Mouse (Mus musculus): ENCODE data around the gene Zfp941. TPM values are rescaled to one million over a fixed set of nuclear protein-coding genes. Genes with fewer than 3 reads are reported as not detected.

The Zfp941 gene
- polyA plus RNA-seq, 1 experiment: 0.19 TPM

DNA sequence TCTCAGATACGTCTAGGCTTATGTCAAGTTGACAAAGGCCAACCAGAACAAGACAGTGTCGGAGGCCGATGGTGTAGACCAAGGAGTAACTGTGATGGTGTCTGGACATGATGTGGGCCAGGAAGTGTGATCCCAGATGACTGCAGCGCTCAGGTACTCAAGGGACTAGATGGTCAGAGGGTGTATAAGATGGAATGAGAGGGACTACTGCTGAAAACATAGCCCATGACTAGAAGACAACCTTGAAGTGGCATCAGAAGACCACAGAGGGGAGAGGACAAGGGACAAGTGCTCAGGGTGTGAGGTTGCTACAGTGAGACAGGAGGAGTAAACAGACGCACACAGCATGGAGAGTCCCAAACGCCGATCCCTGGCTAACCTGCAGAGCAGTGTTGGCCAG, 21.8 kb upstream of the Zfp941 start:
- TF ChIP-seq CTCF (IDR thresholded peaks at IDR 0.05; ENCODE audit: low read depth, low read length) (no peak), POLR2A (IDR thresholded peaks at IDR 0.05; ENCODE audit: borderline replicate concordance, low read depth, low read length) (no peak)
- no peaks in the 10 kb centered on the region for H3K4me1 ChIP-seq (ENCODE audit: control insufficient read depth, insufficient read depth, low read length)
- no peak overlapping the region for H3K4me3 ChIP-seq (ENCODE audit: insufficient read depth, low read length)
- no peak overlapping the region for H3K27ac ChIP-seq (ENCODE audit: insufficient read depth, low read depth, low read length)

DNA sequence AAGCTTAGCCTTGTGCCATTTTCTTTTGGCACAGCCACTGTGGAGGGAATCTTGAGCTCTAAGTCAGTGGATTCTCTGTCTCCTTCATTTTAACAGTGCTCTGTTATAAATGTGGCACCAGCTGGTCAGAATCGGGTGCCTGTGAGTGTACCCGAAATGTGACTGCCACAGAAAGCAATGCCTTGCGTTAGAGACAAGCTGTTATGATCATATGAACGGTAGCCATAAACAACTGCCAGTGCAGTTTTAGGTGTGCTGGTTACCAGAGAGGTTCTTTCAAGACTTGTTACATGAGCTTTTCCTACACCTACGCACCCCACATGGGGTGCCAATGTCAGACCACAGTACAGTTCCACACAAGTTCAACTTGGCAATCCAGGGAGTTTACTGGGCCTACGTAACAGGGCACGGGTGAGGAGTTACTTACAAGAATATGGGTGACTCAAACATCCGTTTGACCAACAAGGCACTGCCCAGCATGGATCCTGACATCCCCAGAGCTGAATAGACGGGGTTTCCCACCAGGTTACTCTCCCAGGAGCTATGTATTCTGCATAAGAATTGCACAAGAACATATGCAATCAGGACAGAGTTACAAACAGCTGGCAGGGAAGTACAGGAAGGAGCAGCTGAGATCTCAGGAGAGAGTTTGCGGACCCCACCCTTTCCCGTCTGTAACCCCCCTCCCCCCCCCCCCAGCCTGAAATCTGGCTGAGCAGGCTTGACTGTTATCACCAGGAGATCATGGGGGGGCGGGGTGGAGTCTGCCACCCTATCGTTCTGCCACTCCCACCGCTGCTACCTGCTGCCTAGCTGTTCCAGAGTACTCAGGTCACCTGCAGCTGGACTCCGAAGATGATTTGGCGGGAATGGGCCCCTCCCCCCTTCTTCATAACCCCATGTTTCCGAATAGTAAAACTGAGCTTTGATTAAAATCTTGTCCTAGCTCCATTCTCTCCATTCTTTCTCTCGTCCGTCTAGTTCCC, 19.1 kb upstream of the Zfp941 start:
- Histone ChIP-seq H3K27ac (ENCODE audit: insufficient read depth, low read depth, low read length) (no peak overlapping the region), H3K4me3 (ENCODE audit: insufficient read depth, low read length) (no peak overlapping the region)
- no peak for TF ChIP-seq CTCF (IDR thresholded peaks at IDR 0.05; ENCODE audit: low read depth, low read length)
- no peak for TF ChIP-seq POLR2A (IDR thresholded peaks at IDR 0.05; ENCODE audit: borderline replicate concordance, low read depth, low read length)

DNA sequence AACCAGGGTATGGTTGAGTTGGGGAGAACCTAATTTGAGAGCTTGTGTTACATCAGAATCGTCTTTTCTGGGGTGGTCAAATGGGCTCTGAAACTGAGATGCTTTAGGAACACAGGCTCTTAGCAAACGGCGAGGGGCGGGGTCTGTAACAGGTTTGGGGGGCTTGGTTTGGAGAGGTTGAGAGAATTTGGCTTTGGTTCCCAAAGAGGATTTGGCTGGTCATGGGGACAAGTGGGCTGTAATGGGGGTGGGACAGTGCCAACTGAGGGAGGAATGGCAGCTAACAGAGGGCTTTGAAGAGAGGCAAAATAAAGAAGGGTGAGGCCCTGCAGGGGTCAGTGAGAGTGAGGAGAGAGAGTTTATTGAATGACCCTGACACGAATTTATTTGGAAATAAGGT, 17.6 kb upstream of the Zfp941 start:
- Histone ChIP-seq H3K4me1 (ENCODE audit: control insufficient read depth, insufficient read depth, low read length) (no peaks in the 10 kb centered on the region), H3K27ac (ENCODE audit: insufficient read depth, low read depth, low read length) (no peak overlapping the region)
- TF ChIP-seq CTCF (IDR thresholded peaks at IDR 0.05; ENCODE audit: low read depth, low read length) (no peak), POLR2A (IDR thresholded peaks at IDR 0.05; ENCODE audit: borderline replicate concordance, low read depth, low read length) (no peak)

More for the DNA sequence above, 19.1 kb upstream of the Zfp941 start:
- no peaks in the 10 kb centered on the region for H3K4me1 ChIP-seq (ENCODE audit: control insufficient read depth, insufficient read depth, low read length)

DNA sequence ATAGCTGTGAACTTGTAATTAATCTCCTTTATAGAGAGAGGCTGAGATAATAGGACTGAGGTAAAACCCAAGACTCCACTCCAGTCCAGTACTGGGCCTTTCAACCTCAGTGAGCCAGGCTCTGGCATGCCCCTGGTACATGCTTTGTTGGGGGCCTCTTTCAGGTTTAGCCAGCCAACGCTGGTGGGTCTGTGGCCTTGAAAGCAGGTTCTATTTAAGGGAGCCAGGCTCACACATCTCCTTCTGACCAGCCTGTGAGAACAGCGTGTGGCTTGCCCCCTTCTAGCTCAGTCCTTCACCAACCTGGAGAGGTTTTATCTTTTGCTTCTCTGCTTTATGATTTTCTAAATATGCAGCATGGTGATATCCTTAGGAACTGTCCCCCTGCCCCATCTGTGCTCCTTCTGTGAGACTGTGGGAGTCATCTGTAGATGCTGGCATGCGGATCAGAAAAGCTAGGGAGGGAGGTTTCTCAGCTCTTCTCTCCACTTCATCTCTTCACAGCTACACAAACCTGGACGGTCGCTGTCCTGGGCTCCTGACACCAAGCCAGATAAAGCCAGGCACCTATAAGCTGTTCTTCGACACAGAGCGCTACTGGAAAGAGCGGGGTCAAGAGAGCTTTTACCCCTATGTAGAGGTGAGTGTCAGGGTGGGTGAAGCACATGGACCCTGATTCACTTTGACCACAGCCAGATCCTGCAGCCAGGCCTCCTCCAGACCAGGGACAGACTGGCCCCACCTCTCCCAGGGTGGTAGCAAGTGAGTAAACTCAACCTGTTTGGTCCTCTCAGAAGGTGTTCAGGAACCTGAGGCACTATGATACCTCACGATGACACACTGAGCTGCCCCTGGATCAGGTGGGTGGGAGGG, 14.5 kb upstream of the Zfp941 start:
- Histone ChIP-seq H3K27ac (ENCODE audit: insufficient read depth, low read depth, low read length) (no peak overlapping the region), H3K4me3 (ENCODE audit: insufficient read depth, low read length) (no peak overlapping the region), H3K4me1 (ENCODE audit: control insufficient read depth, insufficient read depth, low read length) (peaks cover 5% of the 10 kb centered on the region)
- TF ChIP-seq CTCF (IDR thresholded peaks at IDR 0.05; ENCODE audit: low read depth, low read length) (no peak), POLR2A (IDR thresholded peaks at IDR 0.05; ENCODE audit: borderline replicate concordance, low read depth, low read length) (no peak)

More for the DNA sequence above, 17.6 kb upstream of the Zfp941 start:
- no peak overlapping the region for H3K4me3 ChIP-seq (ENCODE audit: insufficient read depth, low read length)

DNA sequence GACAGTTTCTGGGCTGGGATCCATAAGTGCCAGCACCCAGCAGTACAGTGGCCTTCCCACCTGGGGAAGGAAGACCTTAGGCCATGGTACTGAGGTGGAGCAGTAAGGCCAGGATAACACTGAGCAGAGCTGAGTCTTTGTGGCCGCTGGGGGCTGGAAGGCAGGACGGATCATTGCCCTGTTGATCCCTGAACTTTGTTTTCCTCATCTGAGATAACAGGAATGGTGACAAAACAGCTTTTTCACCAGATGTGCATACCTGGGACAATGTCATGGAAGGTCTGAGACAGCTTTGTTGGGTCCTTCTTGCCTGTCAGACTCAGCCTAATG, 13.7 kb upstream of the Zfp941 start:
- Histone ChIP-seq H3K4me1 (ENCODE audit: control insufficient read depth, insufficient read depth, low read length) (peaks cover 7% of the 10 kb centered on the region), H3K27ac (ENCODE audit: insufficient read depth, low read depth, low read length) (no peak overlapping the region), H3K4me3 (ENCODE audit: insufficient read depth, low read length) (no peak overlapping the region)
- no peak for TF ChIP-seq POLR2A (IDR thresholded peaks at IDR 0.05; ENCODE audit: borderline replicate concordance, low read depth, low read length)
- no peak for TF ChIP-seq CTCF (IDR thresholded peaks at IDR 0.05; ENCODE audit: low read depth, low read length)

DNA sequence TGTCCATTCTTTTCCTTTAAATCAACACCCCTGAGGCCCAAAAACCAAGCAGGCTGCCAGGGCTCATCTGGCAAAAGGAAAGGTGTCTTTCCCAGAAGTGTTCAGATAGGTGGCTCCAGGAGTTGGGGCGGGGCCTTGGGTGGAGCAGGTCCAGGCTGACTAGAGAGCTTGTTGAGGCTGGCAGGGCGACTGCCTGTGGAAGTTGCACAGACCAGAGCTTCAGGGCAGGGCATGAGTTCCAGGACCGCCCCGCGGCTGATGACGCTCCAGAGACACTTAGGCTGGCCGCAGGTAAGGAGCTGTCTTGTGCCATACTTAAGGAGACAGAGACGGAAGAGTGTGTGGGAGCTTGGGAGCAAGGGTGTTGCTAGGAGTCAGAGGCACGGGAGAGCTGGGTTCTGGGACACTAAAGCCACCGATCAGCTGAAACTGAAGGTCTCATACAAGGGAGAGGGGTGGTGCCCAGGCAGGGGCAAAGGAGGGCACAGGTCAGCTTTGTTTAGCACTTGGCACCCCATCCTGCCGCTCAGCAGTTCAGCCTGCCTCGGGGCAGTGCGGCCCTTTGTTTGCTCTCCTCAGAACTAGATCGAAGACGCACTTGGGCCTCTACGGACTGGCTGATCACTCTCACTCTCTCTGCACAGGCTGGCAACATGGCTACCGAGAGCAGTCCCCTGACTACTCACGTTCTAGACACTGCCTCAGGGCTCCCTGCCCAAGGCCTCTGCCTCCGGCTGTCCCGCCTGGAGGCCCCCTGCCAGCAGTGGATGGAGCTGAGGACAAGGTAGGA, 13.2 kb upstream of the Zfp941 start, which contains the start of gene Urah:
Gene Urah, plus strand, starts transcription at position 51 of the 790 bp plus-strand sequence.
- H3K4me3 ChIP-seq (ENCODE audit: insufficient read depth, low read length): no peak within 1 kb of the TSS
- no peak for TF ChIP-seq POLR2A (IDR thresholded peaks at IDR 0.05; ENCODE audit: borderline replicate concordance, low read depth, low read length)
- TF ChIP-seq CTCF (IDR thresholded peaks at IDR 0.05; ENCODE audit: low read depth, low read length): no peak
- H3K27ac ChIP-seq (ENCODE audit: insufficient read depth, low read depth, low read length): no peak within 1 kb of the TSS
- peaks cover 12% of the 10 kb centered on the region for H3K4me1 ChIP-seq (ENCODE audit: control insufficient read depth, insufficient read depth, low read length)

DNA sequence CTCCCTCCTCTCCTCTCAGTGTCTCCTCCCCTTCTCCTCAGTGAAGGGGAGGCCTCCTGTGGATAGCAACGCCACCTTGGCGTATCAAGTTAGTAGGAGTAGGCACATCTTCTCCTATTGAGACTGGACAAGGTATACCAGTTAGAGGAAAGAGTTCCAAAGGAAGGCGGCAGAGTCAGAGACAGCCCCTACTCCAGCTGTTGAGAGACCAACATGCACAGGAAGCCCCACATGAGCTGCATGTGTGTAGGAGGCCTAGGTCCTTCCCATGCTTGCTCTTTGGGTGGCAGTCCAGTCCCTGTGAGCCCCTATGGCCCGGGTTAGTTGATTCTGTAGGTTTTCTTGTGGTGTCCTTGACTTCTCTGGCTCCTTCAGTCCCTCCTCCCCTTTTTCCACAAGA, 11.4 kb upstream of the Zfp941 start:
- H3K4me3 ChIP-seq (ENCODE audit: insufficient read depth, low read length): no peak overlapping the region
- no peak overlapping the region for H3K27ac ChIP-seq (ENCODE audit: insufficient read depth, low read depth, low read length)
- H3K4me1 ChIP-seq (ENCODE audit: control insufficient read depth, insufficient read depth, low read length): peaks cover 16% of the 10 kb centered on the region
- no peak for TF ChIP-seq POLR2A (IDR thresholded peaks at IDR 0.05; ENCODE audit: borderline replicate concordance, low read depth, low read length)
- TF ChIP-seq CTCF (IDR thresholded peaks at IDR 0.05; ENCODE audit: low read depth, low read length): no peak

DNA sequence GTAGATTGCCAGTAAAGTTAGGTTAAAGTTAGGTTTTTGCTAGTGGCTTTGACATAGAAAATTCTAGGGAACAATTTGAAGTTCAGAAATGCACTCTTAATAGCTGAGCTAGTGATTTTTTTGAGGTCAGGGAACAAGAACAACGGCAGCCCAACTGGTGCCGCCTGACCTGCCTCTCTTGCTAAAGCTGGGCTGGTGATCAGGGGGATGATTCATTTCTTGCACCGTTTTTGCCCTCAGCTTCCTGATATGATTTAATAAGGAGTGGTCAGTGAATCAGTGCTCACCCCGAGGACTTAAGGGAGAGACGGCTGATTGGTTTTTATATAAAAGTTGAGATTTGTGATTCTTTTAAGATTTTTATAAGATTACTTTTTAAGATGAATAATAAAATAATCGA, 9.5 kb upstream of the Zfp941 start:
- Histone ChIP-seq H3K4me1 (ENCODE audit: control insufficient read depth, insufficient read depth, low read length) (peaks cover 16% of the 10 kb centered on the region), H3K4me3 (ENCODE audit: insufficient read depth, low read length) (no peak overlapping the region), H3K27ac (ENCODE audit: insufficient read depth, low read depth, low read length) (no peak overlapping the region)
- TF ChIP-seq POLR2A (IDR thresholded peaks at IDR 0.05; ENCODE audit: borderline replicate concordance, low read depth, low read length): no peak
- no peak for TF ChIP-seq CTCF (IDR thresholded peaks at IDR 0.05; ENCODE audit: low read depth, low read length)

Measured in bone marrow macrophage, adult 2 months (primary cell).